Mouse (Mus musculus): ENCODE measurements at regions not wholly inside any gene's neighbourhood (a gene's known extent, or its start where the extent isn't known, plus 50 kb on each side); places are given as distances from the start of the nearest gene placed in this dataset.

DNA sequence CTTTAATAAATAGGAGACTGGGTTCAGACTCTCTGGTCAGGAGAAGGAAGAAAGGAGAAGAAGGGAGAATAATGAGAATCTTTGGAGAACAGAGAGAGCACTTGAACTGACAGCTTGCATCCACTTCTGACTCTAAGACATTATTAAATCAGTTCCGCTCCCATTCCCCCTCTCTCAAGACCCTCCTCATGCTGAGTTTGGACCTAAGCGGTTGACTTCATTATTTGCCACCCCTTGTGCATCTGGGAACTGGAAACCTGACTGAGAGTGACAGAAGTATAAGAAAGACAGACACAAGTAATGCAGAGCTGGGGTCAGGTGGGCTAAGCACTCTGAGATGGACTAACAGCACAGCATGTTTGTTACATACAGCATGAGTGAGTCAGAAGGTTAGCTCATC is 80.3 kb upstream of the Khdrbs2 start:
- DNase-seq (ENCODE audit: low spot score in 2 of 2) = no peak

DNA sequence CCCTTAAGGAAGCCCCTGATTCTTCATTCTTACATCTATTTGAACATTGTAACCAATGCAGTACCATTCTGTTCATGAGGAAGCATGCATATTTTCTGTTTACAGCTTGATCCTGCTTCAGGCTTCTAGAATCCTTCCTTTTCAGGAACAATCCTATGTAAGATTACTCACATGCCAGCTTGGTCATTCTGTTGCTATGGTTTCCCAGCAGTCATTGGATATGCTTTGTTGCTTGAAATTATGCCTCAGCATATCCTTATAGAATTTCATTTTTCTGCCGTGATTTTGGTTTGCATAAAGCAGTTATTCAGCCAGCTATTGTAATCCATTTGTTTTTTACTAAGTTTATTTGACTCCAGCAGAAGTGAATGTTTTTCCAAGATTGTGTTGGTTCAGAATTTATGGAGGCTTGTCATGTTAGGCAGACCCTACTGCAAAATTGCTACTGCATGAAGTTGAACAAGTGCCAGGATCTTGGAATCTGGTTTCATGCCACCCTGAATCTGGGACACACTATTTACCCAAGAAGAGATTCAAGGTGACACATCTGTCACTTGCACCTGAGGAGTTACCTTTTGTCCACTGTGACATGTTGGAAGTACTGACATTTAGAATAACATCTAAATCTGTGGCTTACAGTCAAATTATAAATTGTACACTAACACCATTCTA is 79.4 kb upstream of the Khdrbs2 start:
- DNase-seq (ENCODE audit: low spot score in 2 of 2) = peak in 1 of 2 experiments; percentile 33

DNA sequence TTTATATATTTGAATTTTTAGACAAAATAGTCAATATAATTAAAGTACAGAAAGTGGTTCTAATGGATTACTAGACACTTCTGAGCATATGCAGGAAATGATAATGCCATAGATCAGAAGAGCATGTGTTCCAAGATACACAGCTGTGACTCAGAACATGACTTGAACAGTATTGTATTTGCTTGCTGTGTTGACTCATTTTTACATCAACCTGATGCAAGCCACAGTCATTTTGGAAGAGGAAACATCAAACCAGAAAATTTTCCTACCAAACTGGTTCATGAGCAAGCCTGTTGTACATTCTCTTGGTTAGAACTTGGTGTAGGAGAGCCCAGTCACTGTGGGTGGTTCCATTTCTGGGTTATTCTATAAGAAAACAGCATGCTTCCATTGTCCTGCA is 68.5 kb upstream of the Khdrbs2 start:
- DNase-seq (ENCODE audit: low spot score in 2 of 2) = no peak
